ENCODE assay signal across 9 mouse cellular contexts in the genomic region with DNA sequence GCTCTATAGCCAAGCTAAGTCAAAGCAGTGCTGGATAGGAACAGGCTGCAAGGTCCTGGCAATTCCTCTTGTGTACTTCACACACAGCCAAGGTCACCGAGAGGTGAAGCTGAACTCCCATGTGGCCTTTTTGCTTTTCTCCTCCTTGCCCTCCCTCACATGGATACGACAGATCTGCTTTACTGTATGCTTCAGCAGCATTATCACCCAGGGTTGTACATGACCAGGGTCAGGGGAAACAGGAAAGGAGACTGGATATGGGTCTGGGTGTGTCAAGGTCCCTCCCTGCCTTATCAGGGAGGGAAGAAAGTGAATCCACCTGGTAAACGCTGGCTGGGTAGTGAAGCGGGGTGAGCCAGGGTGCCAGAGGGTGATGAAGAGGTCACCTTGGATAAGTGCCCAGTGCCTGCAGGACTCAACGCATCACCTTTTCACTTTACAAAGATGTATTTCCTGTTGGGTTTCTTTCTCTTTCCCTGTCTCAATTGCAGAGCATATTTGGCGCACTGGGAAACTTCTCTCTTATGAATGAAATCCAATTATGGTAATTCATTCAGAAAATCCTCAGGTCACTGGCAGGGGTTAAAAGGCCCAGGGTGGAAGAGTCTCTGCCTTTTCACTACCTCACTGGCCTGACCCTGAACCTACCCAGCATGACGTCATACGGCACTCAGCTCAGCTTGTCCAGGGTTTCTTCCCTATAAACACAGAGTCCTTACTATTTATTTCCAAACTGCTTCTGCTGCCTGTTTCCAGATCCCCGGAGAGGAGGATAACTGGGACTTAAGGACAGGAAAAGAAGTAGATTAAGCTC.
DNase-seq lines count a peak whose midpoint lies in the region; ATAC-seq and TF ChIP-seq lines count a peak whose summit lies in the region.
"Had no signal": no experiment of that assay in that cellular context is flagged by ENCODE, and none has a peak within 500 bp of the region (broad histone marks: within the 10 kb centered on the region; RNA-seq: fewer than 3 reads in every experiment).

No protein-coding gene starts in this region.

- peak; percentile 5 to 39 for DNase-seq in lung, adult 18-20 months
- DNase-seq in lung, adult 2 months, result no peak
- DNase-seq in stomach, postnatal 0 days (ENCODE audit: low spot score), result peak; percentile 62
- DNase-seq in frontal cortex, postnatal 25 days (ENCODE audit: low spot score in 2 of 2), result no peak
- DNase-seq in left cerebral cortex, postnatal 4 days, result no peak

- TF ChIP-seq POLR2A in lung, adult 2 months (IDR thresholded peaks at IDR 0.05; ENCODE audit: borderline replicate concordance, extremely low read depth, low read depth, low read length), result no peak

- peak; percentile 76 for ATAC-seq in heart, embryonic 16.5 days (replicated peaks; ENCODE audit: extremely low read depth, insufficient read depth, low FRiP score)
- ATAC-seq in limb, embryonic 13.5 days (ENCODE audit: low FRiP score, low read depth), result no peak
- ATAC-seq in stomach, postnatal 0 days (ENCODE audit: low FRiP score, low TSS enrichment), result peak; percentile 93
- ATAC-seq in inflammation-experienced regulatory T-cells, adult 6 months, result no peak

- H3K9me3 ChIP-seq in heart, embryonic 16.5 days (replicated peaks; ENCODE audit: control insufficient read depth, low read length), result no peaks in the 10 kb centered on the region
- H3K9me3 ChIP-seq in limb, embryonic 13.5 days, result no peaks in the 10 kb centered on the region
- H3K9me3 ChIP-seq in stomach, postnatal 0 days (ENCODE audit: control insufficient read depth, low read length), result no peaks in the 10 kb centered on the region
- H3K9me3 ChIP-seq: megakaryocyte, embryonic 14.5 days had no signal

- peaks cover 25% of the 10 kb centered on the region for H3K4me1 ChIP-seq in lung, adult 2 months (ENCODE audit: control insufficient read depth, insufficient read depth, low read length)
- H3K4me1 ChIP-seq in heart, embryonic 16.5 days (ENCODE audit: control insufficient read depth, insufficient read depth, low read length), result peaks cover 17% of the 10 kb centered on the region
- peaks cover 14% of the 10 kb centered on the region for H3K4me1 ChIP-seq in limb, embryonic 13.5 days
- H3K4me1 ChIP-seq in stomach, postnatal 0 days (replicated peaks; ENCODE audit: control insufficient read depth, insufficient read depth), result peaks cover 5% of the 10 kb centered on the region
- H3K4me1 ChIP-seq: megakaryocyte, embryonic 14.5 days had no signal

- TF ChIP-seq EP300 in stomach, postnatal 0 days (optimal IDR thresholded peaks at IDR 0.05), result no peak

- no peaks in the 10 kb centered on the region for H3K27me3 ChIP-seq in heart, embryonic 16.5 days (ENCODE audit: control insufficient read depth, insufficient read depth, low read length)
- H3K27me3 ChIP-seq in limb, embryonic 13.5 days, result no peaks in the 10 kb centered on the region
- no peaks in the 10 kb centered on the region for H3K27me3 ChIP-seq in stomach, postnatal 0 days (ENCODE audit: control insufficient read depth, insufficient read depth, low read length)

- H3K27ac ChIP-seq in heart, embryonic 16.5 days (ENCODE audit: low read length), result peak overlapping the region; percentile 60
- H3K27ac ChIP-seq in limb, embryonic 13.5 days, result peak overlapping the region; percentile 33; the same call in 1 of the 2 replicates
- peak overlapping the region; percentile 49; the same call in 1 of the 2 replicates for H3K27ac ChIP-seq in stomach, postnatal 0 days (replicated peaks)

- WGBS in lung, adult 2 months, result 23% methylated on average over 9 of the region's 9 CpGs
- 28% methylated on average over 9 of the region's 9 CpGs for WGBS in heart, embryonic 16.5 days
- 39% methylated on average over 9 of the region's 9 CpGs for WGBS in limb, embryonic 13.5 days
- 11% methylated on average over 9 of the region's 9 CpGs for WGBS in stomach, postnatal 0 days

- intact Hi-C loops in left cerebral cortex, postnatal 4 days (cut with DNase I), result no loop called here

- no peak overlapping the region for H3K4me3 ChIP-seq in lung, adult 2 months (replicated peaks; ENCODE audit: extremely low read depth, low read depth, low read length)
- no peak overlapping the region for H3K4me3 ChIP-seq in heart, embryonic 16.5 days (ENCODE audit: low read length)
- no peak overlapping the region for H3K4me3 ChIP-seq in limb, embryonic 13.5 days
- H3K4me3 ChIP-seq in stomach, postnatal 0 days (ENCODE audit: low read depth, low read length), result no peak overlapping the region
- H3K4me3 ChIP-seq: megakaryocyte, embryonic 14.5 days had no signal

- H3K4me2 ChIP-seq in heart, embryonic 16.5 days (ENCODE audit: low read depth, low read length), result peak overlapping the region; percentile 5; the same call in 1 of the 2 replicates
- H3K4me2 ChIP-seq in limb, embryonic 13.5 days (replicated peaks), result no peak overlapping the region
- no peak overlapping the region for H3K4me2 ChIP-seq in stomach, postnatal 0 days (replicated peaks; ENCODE audit: low read depth)

- TF ChIP-seq CTCF in lung, adult 2 months (IDR thresholded peaks at IDR 0.05; ENCODE audit: insufficient read depth, low read length), result no peak
- no peak for TF ChIP-seq CTCF in stomach, postnatal 0 days (IDR thresholded peaks at IDR 0.05; ENCODE audit: low read depth)

- no peaks in the 10 kb centered on the region for H3K36me3 ChIP-seq in heart, embryonic 16.5 days (ENCODE audit: control insufficient read depth, insufficient read depth)
- no peaks in the 10 kb centered on the region for H3K36me3 ChIP-seq in limb, embryonic 13.5 days
- H3K36me3 ChIP-seq in stomach, postnatal 0 days (ENCODE audit: control insufficient read depth, insufficient read depth, low read length), result no peaks in the 10 kb centered on the region

- H3K9ac ChIP-seq in heart, embryonic 16.5 days (ENCODE audit: low read length), result no peak overlapping the region
- no peak overlapping the region for H3K9ac ChIP-seq in limb, embryonic 13.5 days
- no peak overlapping the region for H3K9ac ChIP-seq in stomach, postnatal 0 days (ENCODE audit: low read length)

Comparison
In these comparisons a context has a peak if more than half of its experiments do, and no peak if none do; other contexts are left out.
1. DNase-seq: peak in lung, adult 18-20 months (2 of 2) and stomach, postnatal 0 days (single experiment); none in lung, adult 2 months (single experiment), frontal cortex, postnatal 25 days (0 of 2) and left cerebral cortex, postnatal 4 days (single experiment).
2. ATAC-seq: peak in heart, embryonic 16.5 days (single experiment) and stomach, postnatal 0 days (single experiment); none in limb, embryonic 13.5 days (single experiment) and inflammation-experienced regulatory T-cells, adult 6 months (single experiment).
3. Peak in every context shown above with its lines, with median percentiles within 50 percentile points of each other: H3K27ac ChIP-seq.